Mouse (Mus musculus) liver, embryonic 14.5 days (tissue): Measurements from ENCODE around the gene Rora. TPM values are rescaled to one million over a fixed set of nuclear protein-coding genes. Genes with fewer than 3 reads are reported as not detected.

Experiments
- ATAC-seq: fragments of 200-750 bp; cut with Nextera tagmentation; 2 replicates; pipeline ENCODE4 v1.8.0; 2017; ENCODE audit warnings: moderate number of reproducible peaks, mild to moderate bottlenecking, moderate library complexity; ENCODE audit not compliant: insufficient read depth
- DNase-seq, 3 experiments: peaks; one replicate each; pipeline ENCODE4 v3.0.0-alpha.2; 2012 to 2013; ENCODE audit warnings: low read depth in 3 of 3, low spot score in 3 of 3
- H3K27ac ChIP-seq: fragments of 300-500 bp; sonication (generic); 2 replicates; pipeline ENCODE4 v1.5.1; 2014; ENCODE audit warnings: moderate library complexity, mild to moderate bottlenecking, control low read depth, inconsistent platforms
- H3K27me3 ChIP-seq: fragments of 300-500 bp; sonication (generic); 2 replicates; pipeline ENCODE4 v1.6.1; 2014; ENCODE audit warnings: mild to moderate bottlenecking, low read length, moderate library complexity; ENCODE audit not compliant: control insufficient read depth, insufficient read depth
- H3K36me3 ChIP-seq: fragments of 300-500 bp; sonication (generic); replicated peaks from 2 replicates; pipeline ENCODE4 v1.6.1; 2014; ENCODE audit warnings: low read depth; ENCODE audit not compliant: control insufficient read depth, insufficient read depth
- H3K4me1 ChIP-seq, 2 experiments: fragments of 200-500 bp in 1 of 2; fragments of 300-500 bp in 1 of 2; sonication (generic) in 1 of 2; replicated peaks; 2 replicates each; pipeline ENCODE4 v1.6.1; 2012 to 2014; ENCODE audit warnings: antibody characterized with exemption in 1 of 2, inconsistent platforms in 1 of 2, low read length in 1 of 2; ENCODE audit not compliant: control insufficient read depth in 2 of 2, insufficient read depth in 2 of 2
- H3K4me2 ChIP-seq: fragments of 300-500 bp; sonication (generic); 2 replicates; pipeline ENCODE4 v1.6.1; 2014; ENCODE audit warnings: low read depth, mild to moderate bottlenecking, control low read depth, moderate library complexity
- H3K4me3 ChIP-seq, 2 experiments: fragments of 200-500 bp in 1 of 2; fragments of 300-500 bp in 1 of 2; sonication (generic) in 1 of 2; 2 replicates each; pipeline ENCODE4 v1.5.1; 2012 to 2014; ENCODE audit warnings: low read depth in 2 of 2, low read length in 2 of 2, mild to moderate bottlenecking in 2 of 2, control low read depth in 1 of 2, inconsistent platforms in 1 of 2, moderate library complexity in 1 of 2; ENCODE audit not compliant: insufficient read depth in 1 of 2
- H3K9ac ChIP-seq: fragments of 300-500 bp; sonication (generic); replicated peaks from 2 replicates; pipeline ENCODE4 v1.6.1; 2014; ENCODE audit warnings: mild to moderate bottlenecking, control low read depth, moderate library complexity
- H3K9me3 ChIP-seq: fragments of 300-500 bp; sonication (generic); 2 replicates; pipeline ENCODE4 v1.6.1; 2016; ENCODE audit warnings: low read length, mixed read lengths; ENCODE audit not compliant: control insufficient read depth
- CTCF ChIP-seq: IDR thresholded peaks from 2 replicates; pipeline ENCODE4 v1.5.1; 2016; ENCODE audit warnings: antibody characterized with exemption, low read depth, control low read depth
- EP300 ChIP-seq: IDR thresholded peaks from 2 replicates; pipeline ENCODE4 v1.6.1; 2016; ENCODE audit warnings: antibody characterized with exemption, low read depth
- WGBS: fragments of 180-500 bp; shearing (Covaris S2); extraction: QIAGEN DNeasy Blood & Tissue Kit; methylation state at CpG from one replicate; pipeline ENCODE4 v1.1.7; 2014; ENCODE audit not compliant: insufficient replicate concordance; 5-methylcytosine and 5-hydroxymethylcytosine counted together
- polyA plus RNA-seq, 2 experiments: library from polyadenylated mRNA; depleted of rRNA in 1 of 2; stranded (reverse) in 1 of 2; unstranded in 1 of 2; fragments of >200 nt; fragmentation: Nextera tagmentation in 1 of 2; extraction: Ambion mirVana in 1 of 2; gene quantifications; 2 replicates each; pipeline versions ENCODE4 v1.2.1 to v1.2.3; 2012 to 2014

Rora gene
- polyA plus RNA-seq, 2 experiments = 0.85 to 2.9 TPM

DNA sequence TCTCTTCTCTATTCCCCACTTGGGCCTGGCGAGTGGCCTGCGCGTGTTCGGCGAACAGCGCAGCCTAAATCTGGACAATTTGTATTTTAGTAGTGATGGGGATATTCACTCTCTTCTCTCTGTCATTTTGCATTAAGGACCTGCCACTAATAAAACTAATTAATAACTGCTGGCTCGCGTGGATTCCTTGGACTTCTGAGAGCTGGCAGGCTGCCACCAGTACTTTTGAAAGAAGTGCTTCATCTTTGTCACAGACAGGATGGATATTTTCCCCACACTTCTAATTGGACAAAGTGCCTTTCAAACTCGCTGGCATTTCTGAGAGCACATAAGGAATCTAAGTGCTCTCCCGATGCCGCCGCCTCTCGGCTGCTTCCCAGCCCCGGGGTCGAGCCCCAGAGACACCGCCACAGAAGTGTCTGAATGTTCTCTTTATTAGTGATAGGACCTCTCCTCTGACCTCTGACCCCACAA lies 41.9 kb downstream of the Rora start:
- Histone ChIP-seq H3K27me3 (no peaks in the 10 kb centered on the region), H3K4me1 (no peaks in the 10 kb centered on the region), H3K4me3 (no peak overlapping the region), H3K36me3 (no peaks in the 10 kb centered on the region), H3K27ac (no peak overlapping the region), H3K9me3 (no peaks in the 10 kb centered on the region), H3K4me2 (no peak overlapping the region), H3K9ac (no peak overlapping the region)
- TF ChIP-seq CTCF (no peak), EP300 (no peak)
- no peak for ATAC-seq
- DNase-seq = no peak
- 78% methylated on average over 16 of the region's 16 CpGs for WGBS

DNA sequence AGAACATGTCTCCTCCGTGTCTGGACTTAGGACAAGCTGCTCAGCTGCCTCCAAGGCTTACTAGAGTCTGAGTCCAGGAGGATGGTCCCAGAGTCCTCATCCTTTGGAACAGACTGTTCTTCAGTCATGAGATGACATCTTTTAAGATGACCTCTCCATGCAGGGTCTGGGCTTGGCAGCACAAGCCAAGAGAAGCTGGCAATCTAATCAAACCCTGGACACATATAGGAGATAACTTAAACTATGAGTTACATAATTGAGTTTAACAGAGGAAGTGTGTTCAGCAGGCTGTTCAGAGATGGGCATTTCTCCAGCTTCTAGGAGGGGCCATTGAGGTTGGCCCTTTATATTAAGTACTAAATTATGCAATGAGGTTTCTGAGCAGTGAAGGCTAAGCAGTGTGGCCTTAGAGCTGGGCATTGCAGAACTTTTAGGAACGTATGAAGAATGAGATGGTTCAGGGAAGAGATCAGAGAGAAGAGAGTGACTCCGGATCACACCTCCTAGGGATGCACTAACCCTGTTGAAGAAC lies 42.9 kb downstream of the Rora start:
- no peak overlapping the region for H3K9ac ChIP-seq
- 51% methylated on average over 3 of the region's 3 CpGs for WGBS
- H3K9me3 ChIP-seq = no peaks in the 10 kb centered on the region
- no peak overlapping the region for H3K4me3 ChIP-seq
- H3K4me2 ChIP-seq = no peak overlapping the region
- H3K27me3 ChIP-seq = no peaks in the 10 kb centered on the region
- ATAC-seq = no peak
- DNase-seq = no peak
- TF ChIP-seq EP300 (no peak), CTCF (no peak)
- H3K4me1 ChIP-seq = no peaks in the 10 kb centered on the region
- H3K36me3 ChIP-seq = no peaks in the 10 kb centered on the region
- no peak overlapping the region for H3K27ac ChIP-seq

DNA sequence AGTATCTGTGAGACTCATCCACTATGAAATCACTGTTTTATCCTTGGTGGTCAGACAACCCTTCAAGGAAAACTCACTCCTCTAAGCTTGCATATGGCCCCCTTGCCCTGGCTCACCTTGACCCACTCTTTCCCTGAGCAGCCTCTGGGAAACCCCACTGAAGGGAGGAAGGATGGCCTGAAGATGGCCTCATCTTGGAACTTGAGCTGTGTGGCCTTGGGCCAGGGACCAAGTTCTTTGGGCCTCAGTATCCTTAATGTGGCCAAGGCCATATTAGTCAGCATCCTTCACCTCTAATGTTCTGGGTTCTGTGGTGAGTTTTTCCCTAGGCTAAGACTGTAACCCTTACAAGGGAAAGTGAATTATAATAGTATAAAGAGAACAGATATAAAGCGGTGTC lies 45.8 kb downstream of the Rora start:
- WGBS = 66% methylated on average over 1 of the region's 1 CpGs
- Histone ChIP-seq H3K27ac (no peak overlapping the region), H3K4me2 (no peak overlapping the region), H3K27me3 (no peaks in the 10 kb centered on the region), H3K4me1 (no peaks in the 10 kb centered on the region), H3K36me3 (no peaks in the 10 kb centered on the region), H3K9ac (no peak overlapping the region), H3K9me3 (no peaks in the 10 kb centered on the region), H3K4me3 (no peak overlapping the region)
- TF ChIP-seq EP300 = no peak
- no peak for TF ChIP-seq CTCF
- DNase-seq (no peak), ATAC-seq (no peak)

DNA sequence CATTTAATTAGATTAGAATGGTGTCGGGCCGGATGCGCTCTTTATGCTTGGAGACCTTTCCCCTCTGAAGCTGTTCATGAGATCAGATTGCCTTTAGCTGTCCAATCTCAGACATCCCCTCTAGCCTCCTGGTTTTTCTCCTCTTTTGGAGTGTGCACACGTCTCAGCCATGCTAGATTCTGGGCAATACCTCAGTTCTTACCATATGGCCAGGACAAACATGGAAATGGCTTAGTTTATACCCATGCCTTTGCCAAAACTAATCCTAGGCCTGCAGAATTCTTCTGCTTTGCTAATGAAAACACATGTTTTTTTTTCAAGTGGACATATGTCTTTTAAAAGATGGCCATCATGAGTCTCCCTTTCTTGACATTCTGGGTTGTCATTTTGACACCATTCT lies 46.3 kb downstream of the Rora start:
- no peaks in the 10 kb centered on the region for H3K36me3 ChIP-seq
- 65% methylated on average over 4 of the region's 4 CpGs for WGBS

DNA sequence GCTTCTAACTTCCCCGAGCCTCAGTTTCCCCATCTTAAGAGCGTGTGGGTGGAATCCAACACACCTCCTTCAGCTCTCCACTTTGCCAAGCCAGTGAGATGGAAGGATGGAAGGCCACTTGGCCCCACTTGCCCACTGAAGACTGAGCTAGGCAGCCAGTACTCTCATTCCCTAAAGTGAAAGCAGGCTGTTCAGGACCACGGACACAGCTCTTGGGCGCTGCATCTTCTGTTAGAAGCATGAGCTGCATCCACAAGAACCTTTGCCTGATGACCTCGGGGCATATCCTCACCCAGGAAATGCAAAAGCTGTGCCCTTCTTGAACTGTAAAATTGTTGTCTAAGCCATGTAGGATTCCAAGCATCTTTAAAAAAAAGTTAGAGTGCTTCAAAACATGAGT lies 54.0 kb downstream of the Rora start:
- Histone ChIP-seq H3K27me3 (no peaks in the 10 kb centered on the region), H3K4me2 (no peak overlapping the region), H3K9ac (no peak overlapping the region), H3K27ac (no peak overlapping the region), H3K4me3 (no peak overlapping the region), H3K4me1 (no peaks in the 10 kb centered on the region), H3K36me3 (no peaks in the 10 kb centered on the region), H3K9me3 (no peaks in the 10 kb centered on the region)
- DNase-seq (no peak), ATAC-seq (no peak)
- 44% methylated on average over 5 of the region's 5 CpGs for WGBS
- TF ChIP-seq CTCF (no peak), EP300 (no peak)

More for the DNA sequence above, 46.3 kb downstream of the Rora start:
- TF ChIP-seq CTCF (no peak), EP300 (no peak)
- H3K27ac ChIP-seq = no peak overlapping the region
- H3K9ac ChIP-seq = no peak overlapping the region
- H3K4me2 ChIP-seq = no peak overlapping the region
- DNase-seq = no peak
- no peak for ATAC-seq
- H3K4me1 ChIP-seq = no peaks in the 10 kb centered on the region
- no peaks in the 10 kb centered on the region for H3K9me3 ChIP-seq
- no peak overlapping the region for H3K4me3 ChIP-seq
- H3K27me3 ChIP-seq = no peaks in the 10 kb centered on the region

DNA sequence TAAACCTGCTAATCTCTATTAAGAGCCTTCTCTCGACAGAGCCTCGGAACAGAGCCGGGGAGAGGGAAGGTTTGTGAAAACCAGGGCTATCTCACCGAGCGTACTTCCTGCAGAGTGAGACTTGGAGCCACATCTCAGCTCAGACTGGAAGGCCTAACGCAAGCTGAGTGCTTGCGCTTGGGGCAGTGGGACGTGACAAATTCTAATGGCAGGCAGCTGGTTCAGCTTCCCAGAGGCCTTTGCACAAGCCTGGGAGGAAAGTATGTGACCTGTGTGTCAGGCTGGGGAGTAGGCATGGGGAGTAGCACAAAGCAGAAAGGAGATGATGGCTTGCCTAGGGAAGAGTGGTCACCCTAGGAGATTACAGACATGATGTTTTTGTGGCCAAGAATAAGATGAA lies 55.6 kb downstream of the Rora start:
- ATAC-seq (no peak), DNase-seq (no peak)
- Histone ChIP-seq H3K27me3 (no peaks in the 10 kb centered on the region), H3K36me3 (no peaks in the 10 kb centered on the region), H3K9ac (no peak overlapping the region), H3K4me2 (no peak overlapping the region), H3K4me1 (no peaks in the 10 kb centered on the region), H3K27ac (no peak overlapping the region), H3K4me3 (no peak overlapping the region), H3K9me3 (no peaks in the 10 kb centered on the region)
- 54% methylated on average over 8 of the region's 8 CpGs for WGBS
- TF ChIP-seq CTCF (no peak), EP300 (no peak)
